In genomic region chr11:68126071-68126470, GRCm38 (mm10) we compare ENCODE assay signal across 22 mouse cellular contexts.
DNase-seq lines count a peak whose midpoint lies in the region; ATAC-seq lines count a peak whose summit lies in the region.
"Had no signal": no experiment of that assay in that cellular context is flagged by ENCODE, and none has a peak within 500 bp of the region (broad histone marks: within the 10 kb centered on the region; RNA-seq: fewer than 3 reads in every experiment).

No protein-coding gene starts in this region.

- H3K4me3 ChIP-seq in heart, embryonic 11.5 days (ENCODE audit: low read depth, low read length) = no peak overlapping the region
- H3K4me3 ChIP-seq: embryonic facial prominence, embryonic 13.5 days; forebrain, embryonic 15.5 days; heart, embryonic 12.5 days; hindbrain, embryonic 12.5 days; intestine, embryonic 15.5 days; limb, embryonic 12.5 days; liver, embryonic 13.5 days; neural tube, embryonic 12.5 days had no signal

- H3K4me2 ChIP-seq in heart, embryonic 11.5 days = no peak overlapping the region
- H3K4me2 ChIP-seq: embryonic facial prominence, embryonic 13.5 days; forebrain, embryonic 15.5 days; heart, embryonic 12.5 days; hindbrain, embryonic 12.5 days; intestine, embryonic 15.5 days; limb, embryonic 12.5 days; liver, embryonic 13.5 days; midbrain, embryonic 11.5 days; neural tube, embryonic 12.5 days had no signal

- H3K9ac ChIP-seq in heart, embryonic 11.5 days (ENCODE audit: low read depth, low read length) = no peak overlapping the region
- H3K9ac ChIP-seq: embryonic facial prominence, embryonic 13.5 days; forebrain, embryonic 15.5 days; heart, embryonic 12.5 days; hindbrain, embryonic 12.5 days; intestine, embryonic 15.5 days; limb, embryonic 12.5 days; liver, embryonic 13.5 days; neural tube, embryonic 12.5 days had no signal

- H3K4me1 ChIP-seq in heart, embryonic 11.5 days (ENCODE audit: control insufficient read depth, insufficient read depth, low read length) = no peaks in the 10 kb centered on the region
- H3K4me1 ChIP-seq: forebrain, embryonic 15.5 days; heart, embryonic 12.5 days; intestine, embryonic 15.5 days; liver, embryonic 13.5 days had no signal

- H3K27ac ChIP-seq in heart, embryonic 11.5 days (ENCODE audit: low read depth, low read length) = no peak overlapping the region
- H3K27ac ChIP-seq: embryonic facial prominence, embryonic 13.5 days; forebrain, embryonic 15.5 days; hindbrain, embryonic 12.5 days; intestine, embryonic 15.5 days; limb, embryonic 12.5 days; liver, embryonic 13.5 days; macrophage; neural tube, embryonic 12.5 days had no signal

- ATAC-seq in heart, embryonic 11.5 days (replicated peaks; ENCODE audit: insufficient number of reproducible peaks, low FRiP score, low TSS enrichment) = no peak
- ATAC-seq: forebrain, embryonic 15.5 days; intestine, embryonic 15.5 days had no signal

- no peaks in the 10 kb centered on the region for H3K27me3 ChIP-seq in heart, embryonic 11.5 days (ENCODE audit: control insufficient read depth, insufficient read depth, low read length)
- H3K27me3 ChIP-seq: embryonic facial prominence, embryonic 13.5 days; forebrain, embryonic 15.5 days; heart, embryonic 12.5 days; hindbrain, embryonic 12.5 days; intestine, embryonic 15.5 days; limb, embryonic 12.5 days; liver, embryonic 13.5 days; neural tube, embryonic 12.5 days had no signal

- DNase-seq in layer of hippocampus, adult 11-12 months (ENCODE audit: low spot score) = peak; percentile 28
- DNase-seq in layer of hippocampus, postnatal 10 days (ENCODE audit: low spot score in 2 of 2) = no peak
- peak; percentile 21 for DNase-seq in A20 (ENCODE audit: low read depth, low spot score)
- DNase-seq in induced T-regulatory cell, adult 2 months (ENCODE audit: low read depth) = peak; percentile 6
- peak; percentile 80 to 91 for DNase-seq in thymus, postnatal 10 days (ENCODE audit: low spot score in 2 of 2)
- DNase-seq in adrenal gland, adult 18-20 months (ENCODE audit: low spot score in 2 of 2) = no peak
- DNase-seq in cerebellum, postnatal 4 days (ENCODE audit: low spot score in 2 of 2) = no peak
- DNase-seq: adrenal gland, adult 8-10 months; heart, postnatal 14 days; kidney, adult 9 months; kidney, postnatal 36 days; liver, embryonic 13.5 days had no signal

- WGBS in heart, embryonic 11.5 days (ENCODE audit: insufficient replicate concordance) = 84% methylated on average over 9 of the region's 9 CpGs

- no peaks in the 10 kb centered on the region for H3K36me3 ChIP-seq in heart, embryonic 11.5 days (ENCODE audit: control insufficient read depth, insufficient read depth, low read length)
- H3K36me3 ChIP-seq: embryonic facial prominence, embryonic 13.5 days; forebrain, embryonic 15.5 days; heart, embryonic 12.5 days; hindbrain, embryonic 12.5 days; intestine, embryonic 15.5 days; limb, embryonic 12.5 days; liver, embryonic 13.5 days; neural tube, embryonic 12.5 days had no signal

- H3K9me3 ChIP-seq in heart, embryonic 11.5 days (replicated peaks; ENCODE audit: control insufficient read depth, low read length) = no peaks in the 10 kb centered on the region
- H3K9me3 ChIP-seq: embryonic facial prominence, embryonic 13.5 days; forebrain, embryonic 15.5 days; heart, embryonic 12.5 days; hindbrain, embryonic 12.5 days; intestine, embryonic 15.5 days; limb, embryonic 12.5 days; liver, embryonic 13.5 days; neural tube, embryonic 12.5 days had no signal

Comparison
In these comparisons a context has a peak if more than half of its experiments do, and no peak if none do; other contexts are left out.
1. DNase-seq: peak in layer of hippocampus, adult 11-12 months (single experiment), A20 (single experiment), induced T-regulatory cell, adult 2 months (single experiment) and thymus, postnatal 10 days (2 of 2); none in layer of hippocampus, postnatal 10 days (0 of 2), adrenal gland, adult 18-20 months (0 of 2) and cerebellum, postnatal 4 days (0 of 2).